Mouse (Mus musculus) large intestine, adult 2 months (tissue): Measurements from ENCODE around the gene Fem1b. TPM values are rescaled to one million over a fixed set of nuclear protein-coding genes. Genes with fewer than 3 reads are reported as not detected.

Experiments
- polyA plus RNA-seq: library from polyadenylated mRNA; depleted of rRNA; stranded (reverse); fragments of >200 nt; gene quantifications from 2 replicates; pipeline ENCODE4 v1.2.3, GENCODE M21; 2012; rRNA removed

The Fem1b gene
- polyA plus RNA-seq, 1 experiment, result 5.7 TPM

Other genes starting within 250 kb of the Fem1b start
- 2.2 and 4.0 TPM in 2 replicates for gene Itga11, start 134.1 kb downstream of the Fem1b start, polyA plus RNA-seq
- gene Cln6, start 26.9 kb upstream of the Fem1b start, polyA plus RNA-seq, result 47.8 and 51.3 TPM in 2 replicates
- gene Calml4, start 46.1 kb upstream of the Fem1b start, polyA plus RNA-seq, result 160 and 189 TPM in 2 replicates
- 8.6 and 18.6 TPM in 2 replicates for gene Pias1, start 176.0 kb upstream of the Fem1b start, polyA plus RNA-seq